Mouse (Mus musculus) testis, postnatal 10 days (tissue): ENCODE results near the gene Bean1.

Source experiments
- DNase-seq: peaks from one replicate; pipeline ENCODE4 v3.0.0; 2021; ENCODE audit warnings: low spot score

Bean1 gene

GRCm38 (mm10) chr8:104170118-104171049, at the start of gene Bean1:
Gene Bean1 (plus strand): TSS chr8:104170442.
- DNase-seq = peak; percentile 65

GRCm38 (mm10) chr8:104121640-104122416, 48.4 kb upstream of the Bean1 start:
- DNase-seq = no peak

GRCm38 (mm10) chr8:104123080-104123657, 47.1 kb upstream of the Bean1 start:
- no peak for DNase-seq

- no peak for DNase-seq
These were observed 45.7 kb upstream of the Bean1 start for GRCm38 (mm10) chr8:104124534-104124933.

GRCm38 (mm10) chr8:104127160-104127883, 42.9 kb upstream of the Bean1 start:
- DNase-seq = no peak

GRCm38 (mm10) chr8:104130916-104131315, 39.3 kb upstream of the Bean1 start:
- peak; percentile 25 for DNase-seq

GRCm38 (mm10) chr8:104131414-104131975, 38.7 kb upstream of the Bean1 start:
- no peak for DNase-seq

GRCm38 (mm10) chr8:104134521-104134920, 35.7 kb upstream of the Bean1 start:
- DNase-seq = no peak

GRCm38 (mm10) chr8:104136277-104136676, 34.0 kb upstream of the Bean1 start:
- no peak for DNase-seq

- DNase-seq = no peak
These were observed 32.6 kb upstream of the Bean1 start for GRCm38 (mm10) chr8:104137636-104138035.

GRCm38 (mm10) chr8:104140611-104141010, 29.6 kb upstream of the Bean1 start:
- no peak for DNase-seq

GRCm38 (mm10) chr8:104142415-104142814, 27.8 kb upstream of the Bean1 start:
- DNase-seq = no peak

- DNase-seq = no peak
These were observed 26.9 kb upstream of the Bean1 start for GRCm38 (mm10) chr8:104143379-104143778.

- DNase-seq = peak; percentile 52
These were observed 25.6 kb upstream of the Bean1 start for GRCm38 (mm10) chr8:104144434-104145216.

GRCm38 (mm10) chr8:104145981-104146689, 24.1 kb upstream of the Bean1 start:
- peak; percentile 94 for DNase-seq

GRCm38 (mm10) chr8:104146717-104147494, 23.3 kb upstream of the Bean1 start:
- DNase-seq = no peak

GRCm38 (mm10) chr8:104147947-104148346, 22.3 kb upstream of the Bean1 start:
- DNase-seq = no peak

- DNase-seq = no peak
These were observed 9.5 kb upstream of the Bean1 start for GRCm38 (mm10) chr8:104160731-104161130.

GRCm38 (mm10) chr8:104169461-104169860, 781 bp upstream of the Bean1 start:
- DNase-seq = no peak
